In genomic region chr5:116444517-116444916, GRCm38 (mm10) we compare ENCODE assay signal across 8 mouse cellular contexts.
DNase-seq lines count a peak whose midpoint lies in the region.
"Had no signal": no experiment of that assay in that cellular context is flagged by ENCODE, and none has a peak within 500 bp of the region (broad histone marks: within the 10 kb centered on the region; RNA-seq: fewer than 3 reads in every experiment).

No protein-coding gene starts in this region.

- peak; percentile 34 to 36 for DNase-seq in kidney, postnatal 4 days
- DNase-seq in kidney, adult 18-20 months = no peak
- DNase-seq in right cerebral cortex, postnatal 4 days = peak; percentile 61
- DNase-seq in right cerebral cortex, postnatal 36 days (ENCODE audit: low spot score in 2 of 2) = no peak
- DNase-seq in cerebellum, postnatal 36 days = peak; percentile 37 to 52
- DNase-seq in testis, postnatal 10 days (ENCODE audit: low spot score) = peak; percentile 65
- DNase-seq in yolk sac, embryonic 10.5 days (ENCODE audit: low spot score) = no peak
- DNase-seq: kidney, adult 8-10 months had no signal

Comparison
In these comparisons a context has a peak if more than half of its experiments do, and no peak if none do; other contexts are left out.
1. DNase-seq: peak in kidney, postnatal 4 days (2 of 2), right cerebral cortex, postnatal 4 days (single experiment), cerebellum, postnatal 36 days (2 of 2) and testis, postnatal 10 days (single experiment); none in kidney, adult 18-20 months (single experiment), right cerebral cortex, postnatal 36 days (0 of 2) and yolk sac, embryonic 10.5 days (single experiment).